Mouse (Mus musculus): ENCODE data around the gene Sectm1b.

The Sectm1b gene

DNA sequence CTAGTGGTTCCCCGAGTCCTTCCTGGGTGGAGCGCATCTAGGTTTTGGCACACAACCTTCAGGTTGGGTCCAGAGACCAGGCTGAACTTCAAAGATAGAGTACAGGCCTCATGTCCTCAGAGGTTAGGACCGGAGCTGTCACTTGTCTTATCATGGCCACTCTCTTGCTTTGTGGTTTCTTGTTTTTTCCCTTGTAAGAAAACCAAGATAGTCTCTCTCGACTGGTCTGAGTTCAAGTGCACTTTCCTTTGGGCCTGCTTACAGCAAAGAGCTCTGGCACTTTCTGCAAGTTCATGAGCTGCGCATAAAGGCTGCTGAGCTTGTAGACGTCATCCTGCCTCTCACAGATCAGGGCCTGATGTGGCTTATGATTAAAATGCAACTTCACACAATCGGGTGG lies 36.1 kb downstream of the Sectm1b start:
- no peak for DNase-seq (ENCODE audit: low spot score in 2 of 2)

DNA sequence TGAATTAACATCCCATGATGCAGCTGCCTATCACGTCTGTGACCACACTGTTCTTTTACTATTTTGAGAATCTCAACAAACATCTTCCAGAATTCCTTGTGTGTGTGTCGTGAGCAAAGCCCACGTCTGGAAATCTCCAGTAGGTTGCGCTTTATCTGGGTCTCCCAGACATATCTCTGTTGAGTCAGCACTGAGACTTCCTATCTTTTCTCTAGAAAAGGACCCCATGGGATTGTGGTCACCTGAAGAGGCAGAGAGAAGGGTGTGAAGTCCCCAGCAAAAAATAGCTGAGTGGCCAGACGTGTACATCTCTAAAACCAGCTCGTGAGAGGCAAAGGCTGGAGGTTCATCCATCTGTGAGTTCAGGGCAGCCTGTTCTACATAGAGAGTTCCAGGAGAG lies 39.2 kb downstream of the Sectm1b start:
- no peak for DNase-seq (ENCODE audit: low spot score in 2 of 2)

DNA sequence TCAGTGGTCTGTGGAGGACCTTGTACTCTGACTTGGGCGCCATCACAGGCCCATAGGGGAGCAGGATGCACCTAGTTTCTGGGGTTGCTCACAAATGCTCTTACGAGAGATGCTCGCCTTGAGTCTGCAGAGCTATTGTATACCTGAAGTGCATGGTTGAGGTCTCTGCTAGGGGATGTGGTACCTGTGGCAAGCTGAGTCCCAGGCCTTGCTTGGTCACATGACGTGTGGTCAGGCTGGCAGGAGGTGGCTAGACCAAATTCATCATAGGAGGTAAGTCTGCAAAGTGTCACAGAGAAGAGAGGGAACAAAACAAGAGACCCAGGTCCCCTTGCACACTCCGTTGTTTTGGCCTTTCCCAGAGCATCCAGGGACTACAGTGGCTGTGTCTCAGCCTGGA lies 43.9 kb downstream of the Sectm1b start:
- no peak for DNase-seq (ENCODE audit: low spot score in 2 of 2)

DNA sequence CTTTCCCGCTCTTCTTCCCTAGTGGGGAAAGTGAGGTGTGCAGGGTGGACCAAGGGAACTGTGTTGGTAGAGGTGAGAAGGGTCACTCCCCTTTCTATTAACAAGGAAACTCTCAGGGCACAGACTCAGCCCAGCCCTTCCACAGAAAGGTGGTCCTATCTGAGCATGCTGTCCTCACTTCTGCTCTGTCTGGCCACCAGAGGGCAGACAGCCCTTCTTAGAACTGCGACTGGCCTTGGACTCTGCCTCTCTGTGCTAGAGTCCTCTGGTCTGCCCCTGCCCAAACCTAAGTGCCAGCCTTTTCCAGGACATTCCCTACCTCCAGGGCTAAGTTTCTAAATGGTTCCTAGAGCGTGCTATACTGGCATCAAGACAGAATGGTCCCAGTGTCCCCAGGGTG lies 45.7 kb downstream of the Sectm1b start:
- peak; percentile 43 to 66 for DNase-seq (ENCODE audit: low spot score in 2 of 2)

DNA sequence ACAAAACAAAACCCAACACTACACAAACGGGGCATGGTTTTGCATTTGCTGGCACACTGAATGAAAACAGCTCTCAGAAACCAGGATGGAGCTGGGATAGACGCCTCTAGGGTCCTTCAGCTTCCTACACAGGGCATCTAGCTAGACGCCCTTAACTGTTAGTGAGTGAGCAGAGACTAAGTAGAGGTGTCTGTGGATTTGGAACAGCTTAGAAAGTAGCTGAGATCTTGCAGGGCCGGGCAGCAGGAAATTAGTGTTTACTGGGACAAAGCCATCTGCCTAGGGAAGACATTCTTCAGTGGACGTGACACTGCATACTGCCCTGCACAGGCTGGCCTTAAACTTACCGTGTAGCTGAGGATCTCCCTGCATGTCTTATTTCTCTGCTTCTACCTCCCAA lies 47.9 kb downstream of the Sectm1b start:
- no peak for DNase-seq (ENCODE audit: low spot score in 2 of 2)

DNA sequence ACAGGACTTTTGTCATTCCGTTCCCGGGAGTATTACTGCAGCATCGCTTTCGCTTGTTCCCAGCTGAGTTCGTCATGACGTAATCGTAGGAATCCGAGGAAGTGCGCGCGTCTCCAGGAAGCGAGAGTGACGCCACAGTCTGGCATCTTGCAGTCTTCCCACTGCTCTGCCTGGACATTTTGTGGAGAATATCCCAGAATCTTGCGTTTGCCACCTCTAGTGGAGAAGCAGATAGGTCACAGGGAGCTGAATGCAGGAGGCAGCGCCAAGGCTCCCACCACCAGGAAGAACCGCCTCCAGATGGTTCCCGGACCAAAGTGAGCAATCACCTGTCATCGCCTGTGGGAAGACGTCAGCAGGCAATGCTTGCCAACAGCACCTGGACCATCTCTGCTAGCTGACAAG lies 48.5 kb downstream of the Sectm1b start:
- peak in 1 of 2 experiments; percentile 6 for DNase-seq (ENCODE audit: low spot score in 2 of 2)

DNA sequence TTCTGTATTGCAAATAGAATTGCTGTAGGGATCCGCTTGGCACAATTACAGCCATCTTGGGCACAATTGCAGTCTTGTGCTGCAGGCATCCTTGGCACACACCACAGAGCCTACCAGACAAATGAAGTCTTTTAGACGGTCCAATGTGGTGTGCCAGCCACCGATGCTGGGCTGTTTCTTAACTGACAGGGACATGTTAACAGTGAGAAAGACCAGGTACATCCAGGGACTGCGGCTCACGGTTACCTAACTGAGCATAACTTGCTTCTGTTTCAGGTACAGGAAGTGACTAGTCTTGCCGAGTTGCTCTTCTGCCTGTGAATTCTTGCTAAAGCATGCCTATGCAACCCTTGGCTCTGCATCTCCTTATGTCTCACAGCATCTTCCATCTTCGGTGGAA lies 49.7 kb downstream of the Sectm1b start:
- no peak for DNase-seq (ENCODE audit: low spot score in 2 of 2)

DNA sequence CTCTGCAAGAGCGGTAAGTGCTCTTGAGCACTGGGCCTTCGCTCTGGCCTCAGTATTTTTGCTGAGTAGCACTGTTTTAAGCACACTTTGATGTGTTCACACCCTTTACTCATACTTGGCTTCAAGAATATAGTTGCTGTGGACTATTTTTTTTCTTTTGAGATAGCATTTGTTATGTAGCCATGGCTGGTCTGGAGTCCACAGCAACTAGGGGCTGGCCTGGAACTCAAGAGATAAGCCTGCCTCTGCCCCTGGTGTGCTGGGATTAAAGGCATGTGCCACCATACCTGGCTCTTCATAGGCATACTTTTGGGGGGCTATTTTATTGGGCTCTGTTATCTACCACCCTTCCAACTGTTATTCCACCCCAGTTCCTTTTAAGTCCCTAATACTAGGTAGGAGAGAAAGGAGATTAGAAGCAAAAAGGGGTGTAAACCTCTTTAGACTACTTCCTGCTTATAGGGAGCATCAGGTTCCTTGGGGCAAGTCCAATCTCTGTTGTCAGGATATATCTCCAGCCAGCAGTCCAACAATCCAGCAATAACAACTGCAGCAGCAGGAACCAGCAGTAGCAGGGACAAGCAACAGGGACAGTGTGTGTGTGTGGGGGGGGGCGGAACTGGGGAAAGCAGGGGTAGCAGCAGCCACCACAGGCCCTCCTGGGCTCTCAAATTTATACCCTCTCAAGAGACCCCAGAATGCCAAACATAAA lies 53.2 kb downstream of the Sectm1b start:
- DNase-seq (ENCODE audit: low spot score in 2 of 2): no peak

DNA sequence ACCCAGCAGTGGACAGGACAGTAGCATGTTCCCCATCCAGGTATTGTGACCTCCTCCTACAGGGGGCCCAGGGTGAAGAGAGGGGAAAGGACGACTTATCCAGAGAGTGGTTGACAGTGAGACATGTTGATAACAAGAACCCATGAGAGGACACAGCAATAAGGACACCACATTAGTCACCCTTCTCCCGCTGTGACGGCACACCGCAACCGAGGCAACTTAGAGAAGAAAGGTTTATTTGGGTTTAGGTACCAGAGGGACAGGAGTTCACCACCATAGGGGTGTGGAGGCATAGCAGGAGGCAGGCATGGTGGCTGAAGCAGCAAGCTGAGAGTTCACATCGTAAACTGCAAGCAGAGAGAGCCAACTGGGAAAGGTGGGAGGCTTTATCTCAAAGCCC lies 57.2 kb downstream of the Sectm1b start:
- DNase-seq (ENCODE audit: low spot score in 2 of 2): no peak

DNA sequence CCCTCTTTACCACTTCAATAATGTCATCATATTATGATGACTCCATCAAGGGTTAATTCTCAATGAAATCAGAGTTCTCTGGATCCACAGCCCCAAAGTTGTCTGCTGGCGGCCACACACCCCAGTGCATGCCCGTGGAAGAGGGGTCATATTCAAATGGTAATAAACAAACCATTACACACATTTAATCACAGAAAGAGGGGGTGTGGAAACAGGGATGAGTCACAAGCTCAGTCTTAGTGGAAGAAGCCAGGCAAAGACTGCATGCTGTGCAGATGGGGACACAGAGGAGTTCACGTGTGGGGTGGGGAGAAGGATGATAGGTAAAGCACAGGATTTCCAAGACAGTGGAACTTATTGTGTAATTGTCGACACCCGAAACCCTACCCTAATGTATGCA lies 59.1 kb downstream of the Sectm1b start:
- no peak for DNase-seq (ENCODE audit: low spot score in 2 of 2)

Measured in cerebellum, postnatal 4 days (tissue).